Mouse (Mus musculus): ENCODE measurements at regions not wholly inside any gene's neighbourhood (a gene's known extent, or its start where the extent isn't known, plus 50 kb on each side); places are given as distances from the start of the nearest gene placed in this dataset.

DNA sequence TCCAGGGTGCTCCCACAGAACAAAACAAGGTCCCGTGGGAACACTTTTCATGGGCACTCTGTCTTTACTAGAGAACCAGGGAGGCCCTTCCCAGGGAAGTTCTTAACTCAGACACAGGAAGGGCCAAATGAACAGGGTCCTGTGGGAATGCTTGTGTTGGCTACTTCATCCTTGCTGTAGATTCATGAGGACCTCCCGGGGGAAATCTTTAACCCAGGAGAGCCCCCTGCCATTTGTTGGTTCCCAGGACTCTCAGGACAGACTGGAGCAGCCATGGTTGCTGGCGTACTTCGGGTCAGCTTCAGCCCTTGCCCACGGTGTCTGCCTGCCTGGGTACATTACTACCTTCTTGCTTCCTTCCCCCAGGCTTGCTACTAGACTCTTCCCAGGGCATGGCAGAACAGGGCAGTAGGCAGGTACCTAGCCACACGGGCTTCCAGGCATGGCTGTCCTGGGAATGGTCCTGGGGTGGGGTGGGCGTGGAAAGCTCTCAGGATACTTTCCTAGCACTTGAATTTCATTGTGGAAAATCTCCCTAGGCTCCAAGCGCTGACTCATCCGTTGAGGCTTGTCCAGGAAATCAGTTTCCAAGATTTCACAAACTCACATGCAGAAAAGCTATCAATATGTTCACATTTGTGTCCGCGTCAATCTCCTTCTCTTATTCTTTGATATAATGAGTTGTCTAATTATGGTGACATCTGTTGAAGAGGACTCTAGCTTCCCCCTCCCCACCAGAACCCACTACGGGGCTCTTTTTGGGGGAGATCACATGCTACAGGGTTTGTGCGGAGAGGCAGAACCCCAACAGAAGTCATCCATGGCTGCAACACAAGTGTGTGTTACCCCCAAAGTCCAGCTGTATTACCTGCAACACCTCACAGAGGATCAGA is 148.6 kb downstream of the Sec61b start:
- DNase-seq (ENCODE audit: low spot score in 2 of 2): no peak

DNA sequence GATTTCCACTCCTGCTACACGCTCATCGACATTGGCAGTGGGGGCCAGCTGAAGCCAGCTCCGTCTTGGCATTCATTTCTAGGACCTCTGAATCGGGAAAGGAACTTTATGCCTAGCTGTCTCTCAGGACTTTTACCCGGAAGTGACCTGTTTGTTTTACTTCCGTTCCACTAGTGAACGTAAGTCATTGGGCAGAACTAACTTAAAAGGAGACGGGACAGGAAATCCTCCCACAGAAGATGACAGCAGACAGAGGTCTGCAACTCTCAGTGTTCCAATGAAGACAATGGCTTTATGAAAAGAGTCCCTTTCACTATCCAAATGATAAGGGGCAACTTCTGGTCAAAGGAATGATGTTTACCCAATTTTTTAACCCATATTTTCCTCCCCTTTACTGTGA is 155.5 kb downstream of the Sec61b start:
- DNase-seq (ENCODE audit: low spot score in 2 of 2): no peak

DNA sequence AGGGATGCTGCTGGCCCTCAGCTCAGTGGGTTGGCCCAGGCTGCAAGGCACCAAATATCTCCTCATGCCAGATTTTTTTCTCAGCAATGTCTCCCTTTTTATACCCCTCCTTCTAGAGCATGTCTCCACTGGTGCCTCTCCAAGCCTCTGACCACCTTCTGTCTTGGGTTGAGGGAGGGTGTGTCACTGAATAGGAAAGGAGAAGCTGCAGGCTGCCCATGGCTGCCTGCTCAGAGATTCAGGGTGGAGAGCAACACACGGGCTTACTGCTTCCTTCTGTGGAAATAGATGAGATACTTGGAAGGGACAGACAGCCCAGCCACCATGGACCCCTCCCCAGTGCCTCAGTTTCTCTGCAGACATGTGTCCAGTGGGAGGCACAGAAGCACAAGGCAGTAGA is 156.0 kb downstream of the Sec61b start:
- no peak for DNase-seq (ENCODE audit: low spot score in 2 of 2)

DNA sequence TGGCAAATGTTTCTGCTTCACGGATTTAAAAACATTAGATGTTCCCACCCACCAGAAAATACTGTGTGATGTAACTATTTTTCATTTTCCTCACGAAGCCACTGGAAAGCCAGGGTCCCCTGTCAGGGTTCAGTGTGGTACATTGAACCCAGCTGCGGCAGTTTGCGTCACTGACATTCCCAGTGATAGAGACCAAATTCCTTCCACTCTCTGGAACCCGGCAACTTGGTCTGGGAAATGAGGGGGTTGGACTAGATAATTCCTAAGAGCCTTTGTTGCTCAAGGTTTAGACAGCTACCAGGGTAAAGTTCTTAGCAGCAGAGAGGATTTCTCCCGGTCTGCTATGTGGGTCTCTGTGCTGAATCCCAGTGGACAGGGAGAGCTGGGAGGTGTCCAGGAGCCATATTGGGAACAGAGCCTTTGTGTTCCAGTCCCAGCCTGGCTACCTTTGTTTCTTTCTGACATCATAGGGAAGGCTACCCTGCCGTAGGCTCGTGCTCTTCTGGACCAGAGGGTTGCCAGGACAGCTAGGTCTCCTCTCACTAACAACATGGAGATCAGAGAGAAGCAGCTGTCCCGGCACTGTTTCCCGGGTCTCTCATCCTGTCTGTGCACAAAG is 164.5 kb downstream of the Sec61b start:
- DNase-seq (ENCODE audit: low spot score in 2 of 2): no peak

DNA sequence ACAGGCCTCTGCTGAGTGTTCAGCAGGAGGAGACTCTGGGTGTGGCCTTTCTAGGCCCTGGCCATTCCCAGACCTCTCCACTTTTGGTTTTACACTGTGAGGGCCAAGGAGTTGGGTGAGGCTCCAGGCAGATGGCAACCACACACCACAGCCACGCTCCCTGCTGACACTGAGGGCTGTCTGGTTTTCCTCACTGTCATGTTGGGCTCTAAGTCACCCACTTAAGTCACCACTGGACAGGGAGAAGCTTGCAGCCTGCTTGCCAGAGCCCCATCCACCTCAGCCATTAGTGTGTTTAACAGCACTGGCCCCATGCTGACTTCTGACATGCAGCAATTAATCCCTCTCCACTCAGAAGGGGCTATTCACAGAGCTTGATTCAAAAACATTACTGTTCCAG is 170.6 kb downstream of the Sec61b start:
- DNase-seq (ENCODE audit: low spot score in 2 of 2): no peak

DNA sequence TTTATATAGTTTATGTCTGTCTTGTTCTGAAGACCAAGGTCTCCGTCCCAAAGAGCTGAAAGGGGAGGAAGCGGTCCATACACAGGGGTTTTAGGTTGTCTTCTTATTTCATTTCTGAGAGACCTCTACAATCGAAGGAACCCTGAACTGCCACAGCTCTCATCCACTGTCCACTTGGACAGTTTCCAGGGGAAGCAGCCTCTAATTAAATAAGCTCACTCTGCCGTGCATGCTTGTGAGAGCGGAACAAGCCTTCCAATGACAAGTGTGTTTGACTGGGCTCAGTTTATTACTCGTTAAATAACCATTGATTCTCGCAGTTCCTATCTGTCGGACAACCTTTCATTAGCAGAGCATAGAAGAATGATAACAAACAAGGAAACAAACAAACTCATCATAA is 174.2 kb downstream of the Sec61b start:
- no peak for DNase-seq (ENCODE audit: low spot score in 2 of 2)

DNA sequence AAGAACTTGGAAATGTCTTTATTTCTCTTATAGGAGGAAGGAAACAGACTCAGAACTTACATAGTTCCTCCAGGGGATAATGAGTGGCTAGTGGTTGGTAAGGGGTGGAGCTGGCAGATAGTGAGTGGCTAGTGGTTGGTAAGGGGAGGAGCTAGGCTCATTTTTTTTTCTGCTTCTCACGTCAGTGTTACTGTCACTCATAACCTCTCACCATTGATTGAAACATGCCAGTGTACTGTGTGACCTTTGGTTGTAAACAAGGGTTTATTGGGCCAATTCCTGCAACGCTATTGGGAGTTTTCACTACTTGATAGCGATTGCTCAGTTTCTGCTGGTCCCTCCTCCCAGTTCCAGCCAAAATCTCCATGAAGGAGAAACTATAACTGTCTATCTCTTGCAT is 175.5 kb downstream of the Sec61b start:
- DNase-seq (ENCODE audit: low spot score in 2 of 2): no peak

DNA sequence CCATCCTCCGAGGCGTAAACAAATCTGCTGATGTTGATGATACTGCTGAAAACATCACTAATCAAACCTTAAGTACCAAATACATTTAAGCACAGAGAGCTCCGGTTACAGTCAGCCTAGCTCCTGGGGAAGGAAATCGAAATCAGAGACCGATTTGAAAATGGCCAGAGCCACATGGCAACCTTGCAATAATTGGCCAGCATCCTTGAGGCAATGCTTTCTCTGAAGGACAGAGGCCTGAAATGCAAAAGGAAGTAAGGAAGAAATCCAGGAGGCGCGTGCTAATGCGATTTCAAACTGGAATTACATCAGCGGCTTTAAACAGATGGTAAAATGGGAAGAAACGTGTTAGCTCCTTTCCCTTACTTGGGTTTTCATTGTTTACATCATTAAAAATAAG is 177.1 kb downstream of the Sec61b start:
- DNase-seq (ENCODE audit: low spot score in 2 of 2): no peak

DNA sequence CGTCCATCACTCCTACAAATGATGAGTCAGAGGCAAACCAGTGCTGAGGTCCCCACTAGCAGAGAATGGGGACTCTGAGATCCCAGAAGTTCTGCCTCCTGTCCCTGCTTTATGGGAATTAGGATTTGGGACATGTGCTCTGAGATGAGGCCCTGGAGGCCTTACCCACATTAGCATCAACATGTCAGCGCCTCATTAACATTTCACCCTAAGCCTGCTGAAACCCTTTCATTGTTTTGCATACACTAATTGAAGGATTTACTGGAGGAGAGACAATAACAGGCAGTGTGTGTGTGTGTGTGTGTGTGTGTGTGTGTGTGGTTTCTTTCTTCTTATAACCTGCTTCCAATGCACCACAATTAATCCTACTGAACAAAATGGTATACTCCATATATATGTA is 178.7 kb downstream of the Sec61b start:
- DNase-seq (ENCODE audit: low spot score in 2 of 2): no peak

DNA sequence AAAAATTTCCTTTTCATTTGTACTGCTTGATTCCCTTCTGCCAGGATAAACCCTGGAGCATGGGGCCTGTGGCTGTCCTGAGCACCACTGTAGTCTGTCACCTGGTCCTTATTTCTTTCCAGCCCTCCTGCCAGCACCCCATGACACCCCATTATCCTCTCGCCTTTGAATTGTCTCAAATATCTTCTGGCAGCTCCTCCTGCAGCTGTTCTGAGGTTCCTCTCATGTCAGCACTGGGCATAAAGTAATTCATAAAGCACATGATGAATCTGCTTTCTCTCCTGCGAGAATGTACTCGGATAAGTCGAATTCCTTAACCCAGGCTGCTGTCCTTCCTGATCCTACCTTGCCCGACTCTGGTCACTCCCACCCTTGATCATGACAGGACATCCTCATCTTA is 195.1 kb downstream of the Sec61b start:
- DNase-seq (ENCODE audit: low spot score in 2 of 2): no peak

DNA sequence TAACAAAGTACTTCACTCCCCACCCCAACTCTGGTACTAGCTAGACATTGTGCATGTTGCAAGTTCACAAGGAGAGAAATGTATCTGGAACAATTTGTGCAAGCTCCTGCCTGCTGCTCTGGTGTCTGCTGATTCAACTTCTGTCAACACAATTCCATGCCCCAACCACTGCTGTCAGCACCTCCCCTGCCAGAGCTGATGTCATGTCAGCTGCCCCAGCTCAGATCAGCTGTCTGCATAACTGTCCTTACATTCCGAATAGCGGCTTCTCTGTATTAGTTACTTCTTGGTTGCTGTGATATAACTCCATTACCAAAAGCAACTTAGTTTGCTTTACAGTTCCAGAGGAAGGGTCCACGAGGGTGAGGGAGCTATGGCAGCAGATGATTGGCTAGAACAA is 196.0 kb downstream of the Sec61b start:
- DNase-seq (ENCODE audit: low spot score in 2 of 2): no peak

DNA sequence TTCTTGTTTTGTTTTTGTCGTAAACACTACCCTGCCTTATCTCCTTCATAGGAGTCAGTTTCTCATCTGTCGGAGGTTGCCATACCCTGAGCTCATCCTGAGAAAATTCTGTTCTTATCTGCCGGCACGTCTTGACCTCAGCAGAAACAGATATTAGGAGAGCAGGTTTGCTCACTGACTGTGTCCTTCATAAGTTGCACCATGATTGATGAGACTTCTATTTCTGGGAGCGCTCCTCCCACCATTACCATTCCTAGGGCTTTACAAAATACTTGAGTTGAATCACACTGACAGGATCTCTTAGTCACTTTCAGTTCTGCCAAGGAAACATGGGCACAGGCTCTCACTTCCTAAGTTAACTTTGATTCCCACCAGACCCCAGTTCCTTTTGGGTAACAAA is 196.9 kb downstream of the Sec61b start:
- no peak for DNase-seq (ENCODE audit: low spot score in 2 of 2)

DNA sequence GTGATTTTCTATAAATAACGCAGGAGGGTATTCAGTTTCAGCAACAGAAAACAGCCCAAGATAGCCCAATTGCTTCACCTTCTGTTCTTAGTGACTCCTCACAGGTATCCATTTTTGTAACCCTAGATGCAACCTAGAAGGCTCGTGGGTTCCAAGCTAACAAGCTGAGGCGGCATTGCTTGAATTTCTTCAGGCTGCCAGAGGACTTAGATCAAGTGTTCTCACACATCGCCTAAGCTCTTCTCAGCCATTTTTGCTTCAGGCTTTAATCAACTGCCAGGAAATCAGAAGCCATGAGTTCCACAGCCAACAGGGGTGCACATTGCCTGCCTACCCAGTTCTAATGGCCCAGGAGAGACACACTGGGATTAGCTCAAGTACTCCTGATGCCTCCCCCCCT is 206.7 kb downstream of the Sec61b start:
- no peak for DNase-seq (ENCODE audit: low spot score in 2 of 2)

DNA sequence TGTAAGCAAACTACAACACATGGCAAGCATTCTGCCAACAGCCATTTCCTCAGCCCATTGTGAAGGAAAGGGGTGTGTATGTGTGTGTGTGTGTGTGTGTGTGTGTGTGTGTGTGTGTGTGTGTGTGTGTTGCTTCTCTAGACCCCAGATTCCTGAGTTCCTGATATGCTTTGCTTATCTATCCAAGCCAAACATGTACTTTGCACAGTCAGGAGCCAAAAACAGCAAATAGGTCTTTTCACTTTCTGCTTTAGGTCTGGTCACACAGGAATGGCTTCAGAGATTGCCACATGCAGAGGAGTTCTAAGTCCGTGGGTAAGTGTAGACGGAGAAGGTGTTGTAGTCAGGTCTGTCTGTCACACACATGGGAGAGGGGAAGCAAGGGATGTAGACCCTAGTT is 216.7 kb downstream of the Sec61b start:
- DNase-seq (ENCODE audit: low spot score in 2 of 2): no peak

DNA sequence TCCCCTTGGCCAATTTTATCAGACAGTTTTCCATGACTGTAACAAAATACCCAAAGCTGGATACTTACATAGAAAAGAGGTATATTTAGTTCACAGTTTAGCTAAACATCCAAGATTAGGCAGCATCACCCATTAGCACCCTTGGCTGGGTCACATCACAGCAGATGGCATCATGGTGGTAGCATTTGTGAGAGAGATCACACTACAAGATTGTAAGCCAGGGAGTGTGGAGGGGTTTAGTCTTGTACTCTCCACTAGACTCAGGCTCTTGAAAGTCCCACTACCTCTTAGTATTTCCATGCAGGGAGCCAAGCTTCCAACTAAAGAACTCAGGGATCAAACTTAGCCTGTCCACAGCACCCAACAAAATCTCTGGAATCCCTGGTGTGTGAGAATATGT is 218.2 kb downstream of the Sec61b start:
- DNase-seq (ENCODE audit: low spot score in 2 of 2): no peak

DNA sequence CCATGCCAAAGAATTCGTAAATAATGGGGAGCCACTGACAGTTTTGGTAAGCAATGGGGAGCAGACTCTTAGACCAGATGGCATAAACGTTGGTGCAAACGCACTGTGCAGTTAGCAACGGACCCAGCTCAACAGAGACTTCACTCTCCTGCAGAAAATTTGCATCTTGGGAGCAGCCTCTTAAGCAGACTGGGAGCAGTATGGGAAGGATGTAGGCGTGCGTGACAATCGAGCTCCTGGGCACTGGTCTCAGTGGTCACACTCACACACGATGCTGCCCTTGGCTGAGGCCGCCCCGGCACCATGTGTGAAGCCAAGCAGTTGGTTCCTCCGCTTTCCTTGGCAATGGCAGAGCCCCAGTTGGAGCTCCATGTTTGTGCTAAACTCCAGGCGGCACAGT is 218.8 kb downstream of the Sec61b start:
- no peak for DNase-seq (ENCODE audit: low spot score in 2 of 2)

DNA sequence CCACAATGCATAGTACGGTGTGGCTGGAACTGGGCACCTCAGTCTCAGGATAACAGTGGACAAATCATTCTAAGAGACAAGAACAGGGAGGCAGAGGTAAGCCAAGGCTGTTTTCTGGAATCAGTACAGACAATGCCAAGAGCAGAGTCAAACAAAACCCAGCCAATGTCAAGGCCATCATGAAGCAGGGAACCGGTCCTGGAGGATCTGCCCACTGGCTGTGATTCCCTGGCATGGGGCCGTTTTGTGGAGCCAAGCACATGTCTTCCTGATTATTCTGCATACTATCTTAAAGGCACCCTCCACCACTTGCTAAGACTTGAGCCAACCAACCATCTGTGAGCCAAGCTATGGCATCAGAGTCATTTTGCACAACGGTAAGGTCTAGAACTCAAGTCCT is 222.6 kb downstream of the Sec61b start:
- DNase-seq (ENCODE audit: low spot score in 2 of 2): no peak

DNA sequence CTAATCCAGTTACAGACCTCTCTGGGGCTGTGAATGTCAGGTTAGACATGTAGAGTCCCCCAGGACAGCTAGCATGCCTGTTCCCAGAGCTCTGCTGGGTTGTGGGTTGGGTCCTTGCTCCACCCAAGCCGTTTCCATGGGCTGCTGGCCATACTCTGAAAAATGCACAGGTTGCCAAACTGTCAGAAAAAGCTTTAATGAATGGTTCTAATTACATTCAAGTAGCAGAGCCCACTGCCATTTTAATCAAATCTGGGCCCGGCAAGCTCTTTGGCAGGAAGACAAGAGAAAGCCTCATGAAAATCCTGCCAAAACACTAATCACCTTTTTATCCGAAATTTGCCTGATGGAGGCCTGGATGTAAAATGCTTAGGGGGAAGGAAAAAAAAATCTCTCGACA is 224.1 kb downstream of the Sec61b start:
- no peak for DNase-seq (ENCODE audit: low spot score in 2 of 2)

DNA sequence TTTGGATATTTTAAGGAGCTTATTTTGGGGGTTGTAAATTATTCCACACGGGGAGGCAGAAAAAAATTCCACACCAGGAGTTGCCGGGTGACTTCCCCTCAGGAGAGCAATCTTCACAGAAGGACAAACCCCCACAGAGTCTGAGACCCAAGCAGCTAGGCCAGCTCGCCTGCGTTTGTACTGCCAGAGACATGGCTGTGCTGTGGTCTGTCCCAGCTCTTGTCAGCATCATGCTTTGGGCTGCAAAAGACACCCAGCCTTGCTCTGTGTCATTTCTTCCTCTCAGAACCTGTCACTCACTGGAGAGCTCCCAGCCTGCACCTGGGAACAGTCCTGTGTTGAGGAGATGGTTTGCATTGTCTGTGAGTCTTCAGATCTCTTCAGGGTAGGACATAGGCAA is 224.5 kb downstream of the Sec61b start:
- DNase-seq (ENCODE audit: low spot score in 2 of 2): no peak

DNA sequence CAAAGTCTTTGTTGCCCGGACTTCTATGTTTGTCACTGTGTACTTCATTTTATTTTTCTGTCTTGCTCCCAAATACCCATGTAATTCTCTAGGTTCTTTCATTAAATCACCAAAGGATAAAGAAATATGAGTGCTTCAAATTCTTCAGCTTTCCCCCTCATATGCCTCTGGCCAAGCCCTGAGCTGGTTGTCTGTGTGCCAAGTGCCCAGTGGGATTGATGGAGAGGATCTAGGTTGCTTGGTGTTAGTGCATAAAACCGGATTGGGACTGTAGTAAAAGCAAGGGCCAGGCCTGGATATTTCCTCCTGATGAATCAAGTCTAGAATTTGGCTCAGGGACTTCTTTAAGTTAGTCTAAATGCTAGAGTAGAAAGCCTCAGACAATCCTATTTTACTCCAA is 229.0 kb downstream of the Sec61b start:
- no peak for DNase-seq (ENCODE audit: low spot score in 2 of 2)

DNA sequence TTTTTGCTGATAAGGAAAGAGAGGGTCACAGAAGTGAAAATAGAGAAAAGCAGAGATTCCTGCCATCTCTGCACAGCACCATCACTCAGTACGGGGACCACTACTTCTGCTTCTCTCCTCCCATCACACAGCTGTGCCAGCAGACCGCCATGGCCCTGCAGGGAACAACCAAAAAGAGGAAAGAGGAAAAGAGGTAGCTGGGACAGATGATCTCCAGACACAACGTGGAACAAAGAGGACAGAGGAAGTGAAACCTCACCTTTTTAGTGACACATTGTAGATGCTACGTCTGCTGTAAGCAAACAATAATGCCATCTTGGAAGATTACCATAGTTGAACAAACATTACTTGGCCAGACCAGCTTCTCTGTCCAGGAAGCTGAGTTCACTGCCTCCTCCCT is 230.1 kb downstream of the Sec61b start:
- DNase-seq (ENCODE audit: low spot score in 2 of 2): no peak

DNA sequence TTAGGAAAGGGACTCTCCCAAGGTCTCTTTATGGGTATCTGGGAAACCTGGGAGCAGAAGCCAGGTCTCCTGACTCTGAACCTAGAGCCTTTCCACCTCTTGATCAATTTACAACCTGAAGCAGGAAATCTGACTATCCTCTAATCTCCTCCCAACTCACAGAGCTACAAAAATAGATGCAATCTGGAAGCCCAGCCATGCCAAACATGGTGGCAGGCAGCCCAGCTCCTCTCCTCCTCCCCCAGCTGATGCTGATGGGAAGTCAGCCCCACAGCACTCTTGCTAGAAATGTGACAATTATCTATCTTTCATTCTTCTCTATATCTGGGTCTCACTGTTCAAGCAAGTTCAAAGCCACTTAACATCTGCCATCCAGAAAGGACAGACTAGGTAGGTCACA is 233.5 kb downstream of the Sec61b start:
- no peak for DNase-seq (ENCODE audit: low spot score in 2 of 2)

DNA sequence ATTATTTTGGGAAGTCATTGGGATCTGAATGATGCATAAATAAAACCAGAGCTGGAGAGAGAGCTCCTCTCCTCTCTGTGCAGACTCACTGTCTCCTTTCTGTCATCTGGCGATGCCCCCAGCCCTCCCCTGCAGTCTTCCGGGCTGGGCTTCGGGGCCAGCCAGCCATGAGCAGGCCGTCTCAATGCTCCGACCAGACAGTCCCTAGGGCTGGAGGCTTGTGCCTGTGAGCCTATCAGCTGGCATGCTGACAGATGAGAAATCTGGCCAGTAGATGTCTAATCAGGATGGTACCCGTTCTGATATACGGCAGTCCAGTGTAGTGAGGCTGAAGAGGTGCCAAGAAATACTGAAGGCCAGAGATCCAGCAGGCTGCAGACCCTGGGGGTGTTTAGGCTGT is 238.9 kb downstream of the Sec61b start:
- no peak for DNase-seq (ENCODE audit: low spot score in 2 of 2)
